Mouse (Mus musculus) olfactory bulb, adult 2 months (tissue): ENCODE data around the gene Dazap1.

Experiments used
- CTCF ChIP-seq: fragments of 200-500 bp; IDR thresholded peaks from 2 replicates; pipeline ENCODE4 v1.5.1; 2012; ENCODE audit warnings: low read depth, mild to moderate bottlenecking, low read length, moderate library complexity; ENCODE audit not compliant: insufficient read depth
- POLR2A ChIP-seq: fragments of 200-500 bp; IDR thresholded peaks from 2 replicates; pipeline ENCODE4 v1.6.1; 2012; ENCODE audit warnings: mild to moderate bottlenecking, low read depth, low read length, moderate library complexity; ENCODE audit not compliant: insufficient read depth

DNA sequence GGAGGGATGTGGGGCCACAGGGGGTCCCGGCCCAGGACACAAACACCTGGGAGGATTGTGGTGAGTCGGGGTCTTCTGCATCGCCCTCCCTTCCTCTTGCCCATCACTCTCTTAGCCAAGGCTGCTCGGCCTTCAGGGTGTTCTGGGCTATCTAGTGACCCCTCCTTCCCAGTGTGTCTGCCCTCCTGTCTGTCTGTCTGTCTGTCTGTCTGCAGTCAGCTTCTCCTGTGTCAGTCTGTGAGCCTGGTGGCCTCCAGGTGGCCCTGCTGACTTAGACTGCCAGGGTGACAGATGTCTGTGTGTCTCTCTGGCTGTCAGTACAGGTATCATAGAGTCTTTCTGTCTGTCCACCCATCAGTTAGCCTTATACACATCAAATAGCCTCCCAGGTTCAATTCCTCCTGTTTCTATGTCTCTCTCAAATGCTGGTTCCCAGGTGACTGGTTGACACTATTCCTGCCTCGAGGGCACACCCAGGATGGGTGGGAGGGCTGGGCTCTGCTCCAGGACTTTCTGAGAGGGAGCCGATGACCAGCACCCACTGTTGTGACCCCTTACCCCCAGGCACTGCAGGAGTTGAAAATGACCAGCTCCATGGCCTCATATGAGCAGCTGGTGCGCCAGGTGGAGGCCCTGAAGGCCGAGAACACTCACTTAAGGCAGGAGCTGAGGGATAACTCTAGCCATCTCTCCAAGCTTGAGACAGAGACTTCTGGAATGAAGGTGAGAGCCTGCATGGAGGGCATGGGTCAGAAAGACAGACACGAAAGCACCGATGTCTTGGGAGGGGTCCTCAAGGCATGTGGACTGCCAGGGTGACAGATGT lies 40.2 kb downstream of the Dazap1 start:
- TF ChIP-seq CTCF (no peak), POLR2A (no peak)
